Mouse (Mus musculus): ENCODE results near the gene Tom1l1. TPM values are rescaled to one million over a fixed set of nuclear protein-coding genes. Genes with fewer than 3 reads are reported as not detected.

Tom1l1 gene
- total and polyA plus RNA-seq, 3 experiments, result 25.4 to 41.3 TPM; not detected in 1

DNA sequence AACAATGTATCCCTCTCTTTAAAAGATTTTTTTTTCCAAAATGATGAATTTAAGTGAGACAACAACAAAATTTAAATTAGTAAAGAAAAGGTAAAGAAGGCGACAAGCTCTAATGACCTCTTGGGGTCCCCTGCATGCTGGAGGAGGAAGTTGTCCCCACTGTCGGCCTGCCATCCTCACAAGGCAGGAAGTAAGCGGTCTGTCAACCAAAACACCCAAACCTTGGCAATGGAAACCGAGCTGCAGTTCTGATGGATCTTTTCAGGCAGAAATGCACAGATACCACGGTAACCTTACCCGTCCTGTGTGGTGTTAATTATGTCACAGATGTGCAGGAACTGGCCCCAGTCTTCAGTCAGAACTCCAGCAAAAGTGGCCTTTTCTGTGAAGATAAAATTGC, 3.4 kb downstream of the Tom1l1 start:
- Histone ChIP-seq H3K79me2 (ENCODE audit: control insufficient read depth, insufficient read depth, low read length, poor library complexity) (peaks cover 5% of the 10 kb centered on the region), H3K27ac (ENCODE audit: control insufficient read depth, low read depth, low read length) (no peak overlapping the region), H3K9ac (ENCODE audit: control insufficient read depth, low read depth, low read length, poor library complexity, severe bottlenecking) (no peak overlapping the region), H3K4me3 (ENCODE audit: control insufficient read depth in 1 of 2, insufficient read depth in 1 of 2, low read depth in 2 of 2, low read length in 2 of 2) (no peak overlapping the region), H3K27me3 (ENCODE audit: control insufficient read depth in 1 of 2, insufficient read depth in 2 of 2, low read length in 2 of 2) (no peaks in the 10 kb centered on the region), H3K9me3 (replicated peaks; ENCODE audit: insufficient read depth, low read length) (no peaks in the 10 kb centered on the region), H3K36me3 (ENCODE audit: control insufficient read depth in 1 of 2, insufficient read depth in 2 of 2, low read length in 2 of 2) (peaks cover 6 to 20% of the 10 kb centered on the region in 2 experiments), H3K4me1 (ENCODE audit: control insufficient read depth in 1 of 2, insufficient read depth in 2 of 2, low read length in 2 of 2) (peaks cover 9 to 25% of the 10 kb centered on the region in 2 experiments)
- TF ChIP-seq EP300 (IDR thresholded peaks at IDR 0.05; ENCODE audit: low read depth in 1 of 2, low read length in 2 of 2), result no peak
- TF ChIP-seq MYB (IDR thresholded peaks at IDR 0.05; ENCODE audit: low read depth, low read length), result no peak
- TF ChIP-seq ZC3H11A (IDR thresholded peaks at IDR 0.05; ENCODE audit: low read depth, low read length), result no peak
- TF ChIP-seq TAL1 (IDR thresholded peaks at IDR 0.05; ENCODE audit: low read length), result no peak
- no peak for TF ChIP-seq SMC3 (IDR thresholded peaks at IDR 0.05; ENCODE audit: low read depth, low read length)
- no peak for TF ChIP-seq CHD1 (IDR thresholded peaks at IDR 0.05; ENCODE audit: low read depth, low read length)
- TF ChIP-seq MXI1 (IDR thresholded peaks at IDR 0.05; ENCODE audit: low read depth, low read length), result no peak
- TF ChIP-seq ELF1 (IDR thresholded peaks at IDR 0.05; ENCODE audit: low read depth, low read length), result no peak
- TF ChIP-seq CHD2 (IDR thresholded peaks at IDR 0.05; ENCODE audit: low read length), result no peak
- TF ChIP-seq CTCF (IDR thresholded peaks at IDR 0.05 in 2 of 3, conservative IDR thresholded peaks at IDR 0.05 in 1 of 3; ENCODE audit: control insufficient read depth in 1 of 3, insufficient read depth in 1 of 3, low read depth in 2 of 3, low read length in 3 of 3, poor library complexity in 1 of 3, severe bottlenecking in 1 of 3), result no peak
- DNase-seq (ENCODE audit: low read depth, low spot score), result no peak

DNA sequence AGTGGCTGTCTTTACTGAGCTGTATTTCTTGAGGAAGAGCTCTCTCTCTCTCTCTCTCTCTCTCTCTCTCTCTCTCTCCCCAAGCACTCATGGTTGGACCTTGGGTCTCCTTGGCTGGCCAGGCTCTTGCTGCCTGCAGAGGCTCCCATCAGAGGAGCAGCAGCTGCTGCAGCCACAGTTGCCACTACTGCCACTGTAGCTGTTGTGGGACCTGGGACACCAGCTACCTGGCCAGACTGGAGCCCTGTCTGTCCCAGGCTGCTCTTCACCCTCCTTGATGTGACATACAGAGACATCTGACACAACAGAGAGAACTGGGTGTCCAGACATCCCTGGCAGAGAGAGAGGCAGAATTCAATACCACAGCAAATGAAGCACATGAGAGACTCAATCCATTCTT, 7.0 kb downstream of the Tom1l1 start:
- Histone ChIP-seq H3K27me3 (ENCODE audit: control insufficient read depth in 1 of 2, insufficient read depth in 2 of 2, low read length in 2 of 2) (no peaks in the 10 kb centered on the region), H3K4me3 (ENCODE audit: control insufficient read depth in 1 of 2, insufficient read depth in 1 of 2, low read depth in 2 of 2, low read length in 2 of 2) (no peak overlapping the region), H3K9me3 (replicated peaks; ENCODE audit: insufficient read depth, low read length) (no peaks in the 10 kb centered on the region), H3K27ac (ENCODE audit: control insufficient read depth, low read depth, low read length) (no peak overlapping the region), H3K4me1 (ENCODE audit: control insufficient read depth in 1 of 2, insufficient read depth in 2 of 2, low read length in 2 of 2) (peaks cover 5 to 25% of the 10 kb centered on the region in 2 experiments), H3K36me3 (ENCODE audit: control insufficient read depth in 1 of 2, insufficient read depth in 2 of 2, low read length in 2 of 2) (peaks cover 8 to 28% of the 10 kb centered on the region in 2 experiments), H3K9ac (ENCODE audit: control insufficient read depth, low read depth, low read length, poor library complexity, severe bottlenecking) (no peak overlapping the region), H3K79me2 (ENCODE audit: control insufficient read depth, insufficient read depth, low read length, poor library complexity) (no peaks in the 10 kb centered on the region)
- TF ChIP-seq UBTF (IDR thresholded peaks at IDR 0.05; ENCODE audit: borderline replicate concordance, insufficient read depth, low read depth, low read length) (no peak), ETS1 (IDR thresholded peaks at IDR 0.05; ENCODE audit: low read depth, low read length) (no peak), EP300 (IDR thresholded peaks at IDR 0.05; ENCODE audit: low read depth in 1 of 2, low read length in 2 of 2) (no peak), KAT2A (conservative IDR thresholded peaks at IDR 0.05; ENCODE audit: low read depth, low read length) (no peak), MYC (IDR thresholded peaks at IDR 0.05; ENCODE audit: low read depth, low read length) (no peak), SIN3A (IDR thresholded peaks at IDR 0.05; ENCODE audit: low read length) (no peak), RAD21 (IDR thresholded peaks at IDR 0.05; ENCODE audit: low read depth, low read length) (no peak), E2F4 (IDR thresholded peaks at IDR 0.05; ENCODE audit: borderline replicate concordance, low read depth, low read length) (no peak), MAX (IDR thresholded peaks at IDR 0.05; ENCODE audit: low read length) (no peak), ZNF384 (IDR thresholded peaks at IDR 0.05; ENCODE audit: low read depth, low read length) (no peak), POLR2A (IDR thresholded peaks at IDR 0.05; ENCODE audit: control insufficient read depth in 1 of 2, insufficient read depth in 1 of 2, low read depth in 1 of 2, low read length in 2 of 2, poor library complexity in 1 of 2) (no peak), MAFK (IDR thresholded peaks at IDR 0.05; ENCODE audit: borderline replicate concordance, low read depth, low read length) (no peak), USF1 (IDR thresholded peaks at IDR 0.05; ENCODE audit: low read depth, low read length) (no peak), MYB (IDR thresholded peaks at IDR 0.05; ENCODE audit: low read depth, low read length) (no peak), POLR2AphosphoS2 (IDR thresholded peaks at IDR 0.05; ENCODE audit: low read length) (no peak)
- DNase-seq (ENCODE audit: low read depth, low spot score), result no peak
